Mouse (Mus musculus): Measurements from ENCODE around the gene Fam20a. TPM values are rescaled to one million over a fixed set of nuclear protein-coding genes. Genes with fewer than 3 reads are reported as not detected.

The Fam20a gene
- total RNA-seq (2023): 1 to 10 TPM; 3.9 to 4.1 TPM

GRCm38 (mm10) chr11:109721781-109722446, at the start of gene Fam20a:
Fam20a (minus strand) TSS chr11:109722279.

DNA sequence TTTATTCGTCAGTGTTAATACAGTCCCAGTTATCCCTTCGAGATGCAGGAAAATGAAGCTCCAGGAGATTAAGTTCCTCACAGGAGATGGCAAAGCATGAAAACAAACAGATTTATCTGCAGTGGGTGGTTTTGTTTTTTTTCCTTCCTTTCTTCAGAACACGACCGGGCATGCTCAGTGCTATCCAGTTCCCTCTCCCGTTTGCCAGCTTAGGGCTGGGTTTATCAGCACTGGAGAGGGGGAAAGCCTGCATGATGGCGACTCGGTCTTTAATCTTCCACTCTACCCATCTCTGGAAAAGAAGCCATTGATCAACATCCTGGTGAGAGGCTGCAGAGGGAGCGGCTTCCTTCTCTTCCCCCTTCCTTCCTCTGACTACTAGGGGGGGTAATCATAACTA, 72.9 kb downstream of the Fam20a start, which contains the start of gene Prkar1a:
Gene Prkar1a, plus strand, starts transcription at position 200 of the 400 bp plus-strand sequence.

Other genes starting within 250 kb of the Fam20a start
- 10 to 100 TPM; 12.1 to 12.2 TPM for gene Arsg, start 248.9 kb downstream of the Fam20a start, total RNA-seq (2023)
- gene Slc16a6, start 248.7 kb downstream of the Fam20a start, total RNA-seq (2023): 10 to 100 TPM; 21.7 to 32.9 TPM
- 1 to 10 TPM; 8.2 to 9.7 TPM for gene Wipi1, start 110.3 kb downstream of the Fam20a start, total RNA-seq (2023)
- 100 to 1,000 TPM; 143 to 159 TPM for gene Prkar1a, start 72.9 kb downstream of the Fam20a start, total RNA-seq (2023)
- not detected for gene 1700012B07Rik, start 105.8 kb upstream of the Fam20a start, total RNA-seq (2023)